Mouse (Mus musculus) leukemia stem cell, adult 10-12 weeks (primary cell): ENCODE results near the gene Ston1. TPM values are rescaled to one million over a fixed set of nuclear protein-coding genes. Genes with fewer than 3 reads are reported as not detected.

ENCODE experiments used
- polyA plus RNA-seq: library from polyadenylated mRNA; stranded (reverse); fragments of >175 nt; gene quantifications from 2 replicates; pipeline ENCODE4 v1.2.3, GENCODE M21; 2012; ENCODE audit warnings: low replicate concordance

Ston1 gene
- 0.09 and 0.59 TPM in 2 replicates for polyA plus RNA-seq

DNA sequence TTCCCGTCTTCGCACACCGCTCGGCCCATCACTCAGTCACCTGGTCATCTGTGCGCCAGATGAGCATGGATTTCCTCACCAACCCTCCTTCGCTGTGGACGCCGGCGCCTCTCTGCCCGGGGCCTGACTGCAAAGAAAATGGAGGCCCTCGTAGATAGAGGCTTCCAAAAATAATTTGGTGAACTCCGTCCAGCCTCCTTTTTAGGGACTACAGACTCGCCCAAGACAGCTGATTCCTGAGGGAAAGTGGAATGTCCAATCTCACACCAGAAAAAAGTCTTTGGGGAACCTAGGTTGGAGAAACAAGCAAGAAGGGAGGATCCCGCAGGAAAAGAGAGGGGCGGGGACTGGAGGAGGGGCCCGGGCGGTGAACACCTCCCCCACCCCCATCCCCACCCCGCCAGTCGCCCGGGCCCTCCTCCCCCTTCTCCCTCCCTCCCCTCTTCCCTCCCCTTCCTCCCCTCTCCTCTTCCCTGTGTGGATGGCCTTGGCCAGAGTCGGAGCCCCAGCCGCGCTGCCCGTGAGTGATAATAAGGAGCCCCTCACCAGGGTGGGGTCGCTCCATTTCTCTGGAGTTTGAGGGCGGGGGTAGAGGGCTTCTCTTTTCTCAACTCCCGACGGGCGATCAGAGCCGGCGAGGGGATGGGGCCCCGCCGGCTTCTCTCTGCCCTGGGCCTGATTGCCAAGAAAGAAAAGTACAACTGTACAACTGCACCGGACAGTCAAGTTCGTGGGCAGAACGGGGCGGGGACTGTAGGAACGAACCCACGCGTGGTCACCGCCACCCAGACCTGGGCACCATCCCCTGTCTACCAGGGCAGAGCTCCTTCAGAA, at the start of gene Ston1:
Gene Ston1 (plus strand): TSS at position 463 of the 834 bp plus-strand sequence.

DNA sequence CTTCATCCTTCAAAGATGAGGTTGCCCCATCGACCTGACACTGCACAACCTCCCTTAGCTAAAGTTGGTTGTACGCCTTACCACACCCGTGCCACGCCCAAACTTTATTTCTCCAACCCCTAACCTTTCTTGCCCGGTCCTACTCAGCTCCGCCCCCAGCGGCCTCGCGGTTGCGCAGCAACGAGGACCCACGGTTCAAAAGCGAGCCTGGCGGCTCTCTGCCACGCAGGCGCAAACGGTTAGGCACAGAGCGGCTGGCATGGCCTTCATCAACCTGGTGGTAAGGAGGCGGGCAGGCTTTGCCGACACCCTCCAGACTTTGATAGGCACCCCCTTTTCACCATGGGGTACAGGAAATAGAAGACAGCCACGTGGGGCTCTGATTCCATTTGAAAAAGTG, 71.0 kb downstream of the Ston1 start, which contains the start of gene Gtf2a1l:
Gene Gtf2a1l (plus strand): TSS at position 209 of the 400 bp plus-strand sequence.

Other genes starting within 250 kb of the Ston1 start
- 11.5 and 14.9 TPM in 2 replicates for gene Foxn2, start 157.0 kb upstream of the Ston1 start, polyA plus RNA-seq
- 2.3 and 2.9 TPM in 2 replicates for gene Ppp1r21, start 67.6 kb upstream of the Ston1 start, polyA plus RNA-seq
- not detected in 2 replicates for gene Gtf2a1l, start 71.0 kb downstream of the Ston1 start, polyA plus RNA-seq
- 0.05 TPM in 1 of 2 replicates, not detected in the other for gene Lhcgr, start 194.3 kb downstream of the Ston1 start, polyA plus RNA-seq